Mouse (Mus musculus): ENCODE results near the gene Il3ra.

DNA sequence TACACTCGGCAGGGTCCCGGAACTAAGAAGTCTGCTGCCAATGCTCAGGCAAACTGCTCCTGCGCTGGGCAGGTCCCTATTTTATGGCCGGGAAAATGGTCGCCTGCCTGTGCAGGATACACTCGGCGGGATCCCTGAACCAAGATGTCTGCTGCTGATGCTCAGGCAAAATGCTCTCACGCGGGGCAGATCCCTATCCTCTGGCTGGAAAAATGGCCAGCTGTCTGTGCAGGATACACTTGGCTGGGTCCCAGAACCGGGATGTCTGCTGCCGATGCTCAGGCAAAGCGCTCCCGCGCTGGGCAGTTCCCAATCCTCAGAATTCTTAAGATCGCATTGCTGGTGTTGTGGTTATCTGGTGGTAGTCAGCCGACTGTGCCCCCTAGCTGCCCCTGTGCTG lies 37.1 kb upstream of the Il3ra start:
- TF ChIP-seq POLR2A (IDR thresholded peaks at IDR 0.05; ENCODE audit: control insufficient read depth, extremely low read depth, insufficient read depth, low read length, poor library complexity) (no peak), CTCF (IDR thresholded peaks at IDR 0.05; ENCODE audit: borderline replicate concordance, control insufficient read depth, extremely low read depth, insufficient read depth, low read length, poor library complexity) (no peak)

Measured in thymus, adult 2 months (tissue).